Mouse (Mus musculus) liver, adult 2 months (tissue): ENCODE results near the gene Nelfa. TPM values are rescaled to one million over a fixed set of nuclear protein-coding genes. Genes with fewer than 3 reads are reported as not detected.
A peak's percentile ranks its signal among the peaks of the same experiment; 100 is the strongest.

Experiments
- DNase-seq: peaks from one replicate; pipeline ENCODE4 v3.0.0-alpha.2; 2011; ENCODE audit warnings: low read depth, low spot score; ENCODE audit errors: extremely low read depth
- H3K27ac ChIP-seq: fragments of 200-500 bp; replicated peaks from 2 replicates; pipeline ENCODE4 v1.5.1; 2012; ENCODE audit warnings: low read depth, mild to moderate bottlenecking, control low read depth, inconsistent platforms, low read length; ENCODE audit not compliant: insufficient read depth
- H3K27me3 ChIP-seq: fragments of 200-500 bp; 2 replicates; pipeline ENCODE4 v1.6.1; 2012; ENCODE audit warnings: mild to moderate bottlenecking, moderate library complexity, low read length, inconsistent platforms; ENCODE audit not compliant: control insufficient read depth, insufficient read depth
- H3K36me3 ChIP-seq: fragments of 200-500 bp; 2 replicates; pipeline ENCODE4 v1.6.1; 2012; ENCODE audit warnings: low read length, inconsistent platforms; ENCODE audit not compliant: control insufficient read depth, insufficient read depth
- H3K4me1 ChIP-seq: fragments of 200-500 bp; 2 replicates; pipeline ENCODE4 v1.6.1; 2011; ENCODE audit warnings: low read length; ENCODE audit not compliant: control insufficient read depth, insufficient read depth
- H3K4me3 ChIP-seq: fragments of 200-500 bp; 2 replicates; pipeline ENCODE4 v1.5.1; 2011; ENCODE audit warnings: low read depth, mild to moderate bottlenecking, control low read depth, low read length, moderate library complexity; ENCODE audit not compliant: insufficient read depth
- H3K79me2 ChIP-seq: fragments of 200-500 bp; 2 replicates; pipeline ENCODE4 v1.6.1; 2012; ENCODE audit warnings: inconsistent platforms, mild to moderate bottlenecking, low read length, moderate library complexity; ENCODE audit not compliant: control insufficient read depth, insufficient read depth
- H3K9ac ChIP-seq: fragments of 200-500 bp; 2 replicates; pipeline ENCODE4 v1.6.1; 2012; ENCODE audit warnings: low read depth, mild to moderate bottlenecking, control low read depth, inconsistent platforms, low read length
- CTCF ChIP-seq: fragments of 200-500 bp; IDR thresholded peaks from 2 replicates; pipeline ENCODE4 v1.5.1; 2011; ENCODE audit warnings: low read depth, low read length, control low read depth
- POLR2A ChIP-seq: fragments of 200-500 bp; IDR thresholded peaks from 2 replicates; pipeline ENCODE4 v1.6.1; 2011; ENCODE audit warnings: low read length, control low read depth; ENCODE audit not compliant: insufficient read depth; ENCODE audit errors: extremely low read depth
- WGBS: fragments of 180-500 bp; shearing (Covaris S2); methylation state at CpG from one replicate; pipeline ENCODE4 v1.1.7; 2018; 5-methylcytosine and 5-hydroxymethylcytosine counted together
- polyA plus RNA-seq: library from polyadenylated mRNA; depleted of rRNA; stranded (reverse); fragments of >200 nt; gene quantifications from 2 replicates; pipeline ENCODE4 v1.2.3, GENCODE M21; 2012; rRNA removed
- total RNA-seq: library from RNA; depleted of rRNA; stranded (reverse); fragments of >200 nt; gene quantifications from 2 replicates; pipeline ENCODE4 v1.2.3, GENCODE M21; 2014; rRNA removed

Gene Nelfa
- total and polyA plus RNA-seq, 2 experiments = 2.6 to 16.8 TPM

DNA sequence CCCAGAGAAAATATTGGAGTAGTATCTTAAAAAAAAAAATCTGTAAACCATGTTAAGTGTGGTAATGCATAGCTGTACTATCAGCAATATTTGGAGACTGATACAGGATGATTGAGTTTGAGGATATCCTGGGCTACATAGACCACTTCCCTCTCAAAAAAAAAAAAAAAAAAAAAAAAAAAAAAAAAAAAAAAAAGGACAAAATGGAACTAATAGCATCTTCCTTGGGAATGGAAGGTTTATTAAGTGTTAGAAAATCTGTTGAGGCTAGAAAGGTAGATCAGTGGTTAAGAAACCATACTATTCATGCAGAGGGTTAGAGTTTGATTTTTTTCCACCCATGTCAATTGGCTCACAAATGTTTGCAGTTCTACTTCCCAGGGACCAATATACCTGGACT lies 78.5 kb downstream of the Nelfa start:
- Histone ChIP-seq H3K27ac (no peak overlapping the region), H3K4me1 (no peaks in the 10 kb centered on the region), H3K36me3 (peaks cover 37% of the 10 kb centered on the region), H3K79me2 (no peaks in the 10 kb centered on the region), H3K9ac (no peak overlapping the region), H3K4me3 (no peak overlapping the region), H3K27me3 (no peaks in the 10 kb centered on the region)
- DNase-seq = no peak
- no peak for TF ChIP-seq POLR2A
- no peak for TF ChIP-seq CTCF

DNA sequence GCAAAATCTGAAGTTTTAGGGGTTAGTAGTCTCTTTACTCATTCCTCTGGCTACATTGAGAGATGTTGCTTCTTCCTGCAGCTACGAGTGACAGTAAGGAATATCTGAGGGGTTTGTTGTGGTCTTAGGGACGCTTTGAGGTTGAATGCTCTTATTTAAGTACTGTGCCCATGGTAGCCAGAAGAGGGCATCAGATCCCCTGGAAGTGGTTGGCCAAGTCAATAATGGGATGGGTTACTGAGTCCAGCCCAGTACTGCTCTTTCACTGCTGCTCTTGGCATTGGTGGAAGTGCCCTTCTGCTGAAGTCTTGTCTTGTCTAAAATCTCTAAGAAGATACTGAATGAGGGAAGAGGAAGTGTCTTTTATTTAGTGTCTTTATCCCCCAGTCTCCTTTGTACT lies 82.2 kb downstream of the Nelfa start:
- no peaks in the 10 kb centered on the region for H3K4me1 ChIP-seq
- peak; percentile 44 for TF ChIP-seq CTCF
- TF ChIP-seq POLR2A = no peak
- DNase-seq = peak; percentile 51
- H3K4me3 ChIP-seq = no peak overlapping the region
- no peak overlapping the region for H3K9ac ChIP-seq
- H3K79me2 ChIP-seq = no peaks in the 10 kb centered on the region; the same call in 1 of the 2 replicates
- H3K27ac ChIP-seq = no peak overlapping the region
- WGBS = 83% methylated on average over 2 of the region's 2 CpGs
- peaks cover 22% of the 10 kb centered on the region for H3K36me3 ChIP-seq
- H3K27me3 ChIP-seq = no peaks in the 10 kb centered on the region

DNA sequence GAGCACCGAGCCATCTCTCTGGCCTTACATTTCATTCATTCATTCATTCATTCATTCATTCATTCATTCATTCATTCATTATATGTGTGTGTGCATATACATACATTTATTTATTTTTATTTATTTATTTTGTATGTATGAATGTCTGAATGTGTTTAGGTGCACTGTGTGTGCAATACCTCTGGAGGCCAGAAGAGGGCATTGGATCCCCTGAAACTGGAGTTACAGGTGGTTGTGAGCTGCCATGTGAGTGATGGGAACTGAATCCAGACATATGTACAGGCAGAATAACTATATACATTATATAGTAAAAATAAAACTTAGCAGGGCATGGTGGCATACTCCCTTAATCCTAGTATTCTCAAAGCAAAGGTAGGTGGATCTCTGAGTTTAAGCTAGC lies 83.1 kb downstream of the Nelfa start:
- H3K79me2 ChIP-seq = no peaks in the 10 kb centered on the region; the same call in 1 of the 2 replicates
- no peaks in the 10 kb centered on the region for H3K4me1 ChIP-seq
- H3K27me3 ChIP-seq = no peaks in the 10 kb centered on the region
- DNase-seq = no peak
- H3K4me3 ChIP-seq = no peak overlapping the region
- H3K36me3 ChIP-seq = peaks cover 22% of the 10 kb centered on the region
- TF ChIP-seq CTCF (no peak; the same call in 1 of the 2 replicates), POLR2A (no peak)
- H3K9ac ChIP-seq = no peak overlapping the region
- no peak overlapping the region for H3K27ac ChIP-seq
- WGBS = 100% methylated on average over 1 of the region's 1 CpGs

DNA sequence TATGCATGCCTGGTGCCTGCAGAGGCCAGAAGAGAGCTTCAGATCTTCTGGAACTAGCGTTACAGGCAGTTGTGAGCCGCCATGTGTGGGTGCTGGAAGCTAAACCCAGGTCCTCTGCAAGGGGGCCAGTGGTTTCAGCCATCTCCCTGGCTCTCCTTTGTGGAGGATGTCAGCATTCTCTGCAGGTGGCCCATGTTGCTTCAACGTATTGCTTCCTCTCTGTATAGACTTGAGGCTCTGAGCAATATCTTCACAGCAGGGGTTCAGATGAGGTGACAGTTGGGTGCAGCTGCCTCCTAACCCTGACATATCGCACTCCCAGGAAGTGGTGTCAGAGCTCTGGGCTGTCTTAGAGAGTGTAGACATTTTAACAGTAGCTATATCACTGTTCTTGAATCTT lies 84.7 kb downstream of the Nelfa start:
- peaks cover 5% of the 10 kb centered on the region; the same call in 1 of the 2 replicates for H3K79me2 ChIP-seq
- no peak for TF ChIP-seq CTCF

More for the DNA sequence above, 84.7 kb downstream of the Nelfa start:
- H3K27ac ChIP-seq = no peak overlapping the region
- no peak for DNase-seq
- no peak overlapping the region for H3K9ac ChIP-seq
- H3K4me1 ChIP-seq = no peaks in the 10 kb centered on the region
- H3K36me3 ChIP-seq = peaks cover 13% of the 10 kb centered on the region
- H3K27me3 ChIP-seq = no peaks in the 10 kb centered on the region
- WGBS = over 99% methylated on average over 4 of the region's 4 CpGs
- H3K4me3 ChIP-seq = no peak overlapping the region

Other genes with a start within 250 kb of the Nelfa start
- gene Fgfr3, start 214.7 kb downstream of the Nelfa start, total RNA-seq = 18.8 and 18.9 TPM in 2 replicates
- gene Fgfr3, start 214.7 kb downstream of the Nelfa start, polyA plus RNA-seq = 47.7 and 57.0 TPM in 2 replicates
- 17.9 and 19.0 TPM in 2 replicates for gene Letm1, start 153.6 kb downstream of the Nelfa start, total RNA-seq
- gene Letm1, start 153.6 kb downstream of the Nelfa start, polyA plus RNA-seq = 48.5 and 66.4 TPM in 2 replicates
- 8.8 and 9.3 TPM in 2 replicates for gene Nsd2, start 115.7 kb downstream of the Nelfa start, total RNA-seq
- gene Nsd2, start 115.7 kb downstream of the Nelfa start, polyA plus RNA-seq = 2.5 and 2.6 TPM in 2 replicates
- gene Gm1673, start 47.0 kb upstream of the Nelfa start, total RNA-seq = 0.37 and 1.3 TPM in 2 replicates
- 1.6 and 2.3 TPM in 2 replicates for gene Gm1673, start 47.0 kb upstream of the Nelfa start, polyA plus RNA-seq
- gene Nat8l, start 59.6 kb upstream of the Nelfa start, total RNA-seq = under 0.01 and 0.07 TPM in 2 replicates
- gene Nat8l, start 59.6 kb upstream of the Nelfa start, polyA plus RNA-seq = 0.01 and 0.07 TPM in 2 replicates
- 0.13 TPM in 1 of 2 replicates, not detected in the other for gene Poln, start 233.0 kb upstream of the Nelfa start, total RNA-seq
- gene Poln, start 233.0 kb upstream of the Nelfa start, polyA plus RNA-seq = not detected in 2 replicates
- 3.9 and 4.0 TPM in 2 replicates for gene Haus3, start 233.1 kb upstream of the Nelfa start, total RNA-seq
- 0.17 and 0.27 TPM in 2 replicates for gene Haus3, start 233.1 kb upstream of the Nelfa start, polyA plus RNA-seq